Mouse (Mus musculus) MEL (cell line): ENCODE measurements at regions not wholly inside any gene's neighbourhood (a gene's known extent, or its start where the extent isn't known, plus 50 kb on each side); places are given as distances from the start of the nearest gene placed in this dataset.

Experiments used
- DNase-seq: peaks from one replicate; pipeline ENCODE4 v3.0.0; 2011; ENCODE audit warnings: low read depth, low spot score
- H3K27ac ChIP-seq: 2 replicates; pipeline ENCODE4 v1.5.1; 2012; ENCODE audit warnings: low read depth, mild to moderate bottlenecking, control low read depth, low read length, moderate library complexity; ENCODE audit not compliant: control insufficient read depth
- H3K27me3 ChIP-seq, 2 experiments: fragments of 150-350 bp in 1 of 2; sonication (generic) in 1 of 2; 2 replicates each; pipeline ENCODE4 v1.6.1; 2012; ENCODE audit warnings: low read length in 2 of 2, mild to moderate bottlenecking in 2 of 2, improper control_type of control experiment in 1 of 2, moderate library complexity in 1 of 2; ENCODE audit not compliant: insufficient read depth in 2 of 2, control insufficient read depth in 1 of 2
- H3K36me3 ChIP-seq, 2 experiments: 2 replicates each; pipeline ENCODE4 v1.6.1; 2012 to 2014; ENCODE audit warnings: low read length in 2 of 2, improper control_type of control experiment in 1 of 2, inconsistent platforms in 1 of 2, mild to moderate bottlenecking in 1 of 2; ENCODE audit not compliant: insufficient read depth in 2 of 2, control insufficient read depth in 1 of 2
- H3K4me1 ChIP-seq, 2 experiments: fragments of 150-350 bp in 1 of 2; sonication (generic) in 1 of 2; 2 replicates each; pipeline ENCODE4 v1.6.1; 2012; ENCODE audit warnings: low read length in 2 of 2, improper control_type of control experiment in 1 of 2, mild to moderate bottlenecking in 1 of 2; ENCODE audit not compliant: insufficient read depth in 2 of 2, control insufficient read depth in 1 of 2
- H3K4me3 ChIP-seq, 2 experiments: fragments of 150-350 bp in 1 of 2; sonication (generic) in 1 of 2; 2 replicates each; pipeline ENCODE4 v1.5.1; 2012; ENCODE audit warnings: low read depth in 2 of 2, low read length in 2 of 2, mild to moderate bottlenecking in 2 of 2, moderate library complexity in 2 of 2, control low read depth in 1 of 2, improper control_type of control experiment in 1 of 2; ENCODE audit not compliant: control insufficient read depth in 1 of 2, insufficient read depth in 1 of 2
- H3K79me2 ChIP-seq: 2 replicates; pipeline ENCODE4 v1.6.1; 2012; ENCODE audit warnings: mild to moderate bottlenecking, low read length, moderate library complexity; ENCODE audit not compliant: control insufficient read depth, poor library complexity, insufficient read depth
- H3K9ac ChIP-seq: 2 replicates; pipeline ENCODE4 v1.6.1; 2012; ENCODE audit warnings: low read depth, mild to moderate bottlenecking, control low read depth, low read length, moderate library complexity; ENCODE audit not compliant: control insufficient read depth, poor library complexity, severe bottlenecking
- H3K9me3 ChIP-seq: fragments of 150-350 bp; sonication (generic); replicated peaks from 2 replicates; pipeline ENCODE4 v1.6.1; 2012; ENCODE audit warnings: mild to moderate bottlenecking, low read length, improper control_type of control experiment, moderate library complexity; ENCODE audit not compliant: insufficient read depth
- BHLHE40 ChIP-seq: IDR thresholded peaks from 2 replicates; pipeline ENCODE4 v1.6.1; 2012; ENCODE audit warnings: low read depth, mild to moderate bottlenecking, inconsistent platforms, low read length, improper control_type of control experiment, borderline replicate concordance
- CHD1 ChIP-seq: IDR thresholded peaks from 2 replicates; pipeline ENCODE4 v1.6.1; 2012; ENCODE audit warnings: low read depth, mild to moderate bottlenecking, inconsistent platforms, low read length, improper control_type of control experiment
- E2F4 ChIP-seq: IDR thresholded peaks from 2 replicates; pipeline ENCODE4 v1.6.1; 2011; ENCODE audit warnings: low read depth, low read length, improper control_type of control experiment, borderline replicate concordance
- ETS1 ChIP-seq: IDR thresholded peaks from 2 replicates; pipeline ENCODE4 v1.6.1; 2012; ENCODE audit warnings: low read depth, mild to moderate bottlenecking, inconsistent platforms, low read length, improper control_type of control experiment, moderate library complexity
- GABPA ChIP-seq: IDR thresholded peaks from 2 replicates; pipeline ENCODE4 v1.6.1; 2012; ENCODE audit warnings: low read depth, mild to moderate bottlenecking, inconsistent platforms, low read length, improper control_type of control experiment, moderate library complexity
- GATA1 ChIP-seq: IDR thresholded peaks from 2 replicates; pipeline ENCODE4 v1.6.1; 2011; ENCODE audit warnings: low read depth, low read length, improper control_type of control experiment
- HCFC1 ChIP-seq: IDR thresholded peaks from 2 replicates; pipeline ENCODE4 v1.6.1; 2012; ENCODE audit warnings: low read depth, mild to moderate bottlenecking, inconsistent platforms, low read length, improper control_type of control experiment, moderate library complexity
- KAT2A ChIP-seq: conservative IDR thresholded peaks from 2 replicates; pipeline ENCODE4 v1.6.1; 2012; ENCODE audit warnings: low read depth, low read length, improper control_type of control experiment, inconsistent platforms
- MAX ChIP-seq: IDR thresholded peaks from 2 replicates; pipeline ENCODE4 v1.6.1; 2011; ENCODE audit warnings: low read length, improper control_type of control experiment
- NELFE ChIP-seq: IDR thresholded peaks from 2 replicates; pipeline ENCODE4 v1.6.1; 2011; ENCODE audit warnings: low read depth, low read length, improper control_type of control experiment
- POLR2A ChIP-seq, 2 experiments: IDR thresholded peaks; 2 replicates each; pipeline ENCODE4 v1.6.1; 2011 to 2012; ENCODE audit warnings: low read length in 2 of 2, mild to moderate bottlenecking in 2 of 2, control low read depth in 1 of 2, improper control_type of control experiment in 1 of 2, low read depth in 1 of 2, moderate library complexity in 1 of 2; ENCODE audit not compliant: control insufficient read depth in 1 of 2, insufficient read depth in 1 of 2, poor library complexity in 1 of 2
- POLR2AphosphoS5 ChIP-seq: IDR thresholded peaks from 2 replicates; pipeline ENCODE4 v1.6.1; 2012; ENCODE audit warnings: low read depth, borderline replicate concordance, mild to moderate bottlenecking, inconsistent platforms, low read length, moderate library complexity, mixed read lengths
- RCOR1 ChIP-seq: IDR thresholded peaks from 2 replicates; pipeline ENCODE4 v1.6.1; 2012; ENCODE audit warnings: low read depth, mild to moderate bottlenecking, inconsistent platforms, low read length, improper control_type of control experiment
- SMC3 ChIP-seq: IDR thresholded peaks from 2 replicates; pipeline ENCODE4 v1.6.1; 2011; ENCODE audit warnings: low read depth, low read length, improper control_type of control experiment
- TAL1 ChIP-seq: IDR thresholded peaks from 2 replicates; pipeline ENCODE4 v1.6.1; 2012; ENCODE audit warnings: mild to moderate bottlenecking, inconsistent platforms, low read length, moderate library complexity, mixed read lengths
- TCF12 ChIP-seq: IDR thresholded peaks from 2 replicates; pipeline ENCODE4 v1.6.1; 2014; ENCODE audit warnings: low read depth, mild to moderate bottlenecking, inconsistent platforms, low read length, improper control_type of control experiment, moderate library complexity
- USF2 ChIP-seq, 2 experiments: IDR thresholded peaks; 2 replicates each; pipeline ENCODE4 v1.6.1; 2011 to 2012; ENCODE audit warnings: improper control_type of control experiment in 2 of 2, low read length in 2 of 2, borderline replicate concordance in 1 of 2, inconsistent platforms in 1 of 2, low read depth in 1 of 2, mild to moderate bottlenecking in 1 of 2; ENCODE audit not compliant: insufficient read depth in 1 of 2
- ZKSCAN1 ChIP-seq: IDR thresholded peaks from 2 replicates; pipeline ENCODE4 v1.6.1; 2012; ENCODE audit warnings: low read depth, mild to moderate bottlenecking, inconsistent platforms, low read length, improper control_type of control experiment, moderate library complexity

DNA sequence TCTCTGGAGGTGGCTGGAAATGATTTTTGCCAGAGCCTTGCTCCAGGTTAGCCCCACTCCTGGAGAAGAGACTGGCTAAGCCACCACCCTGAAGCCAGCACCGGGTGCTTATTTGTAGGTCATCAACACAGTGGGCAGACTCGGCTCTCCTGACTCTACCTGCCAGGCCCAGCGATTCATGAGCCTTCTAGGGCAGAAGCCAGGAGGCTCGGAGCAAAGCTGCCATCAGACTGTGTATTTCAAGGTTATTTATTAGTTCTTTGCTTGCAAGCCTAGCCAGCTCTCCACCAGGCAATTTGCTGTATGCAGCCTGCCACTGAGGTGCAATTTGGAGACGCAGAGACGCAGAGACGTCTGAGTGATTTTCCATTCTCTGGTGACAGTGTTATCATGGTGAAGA, 255.4 kb downstream of the Abcc12 start:
- Histone ChIP-seq H3K9ac (no peak overlapping the region), H3K27me3 (no peaks in the 10 kb centered on the region), H3K9me3 (no peaks in the 10 kb centered on the region), H3K27ac (no peak overlapping the region), H3K79me2 (no peaks in the 10 kb centered on the region)
- DNase-seq = no peak
- TF ChIP-seq TCF12 (no peak), SMC3 (no peak), MAX (no peak)
- TF ChIP-seq, all 39 proteins: peak for 0
- Histone ChIP-seq H3K4me3 (no peak overlapping the region), H3K4me1 (no peaks in the 10 kb centered on the region), H3K36me3 (no peaks in the 10 kb centered on the region)

DNA sequence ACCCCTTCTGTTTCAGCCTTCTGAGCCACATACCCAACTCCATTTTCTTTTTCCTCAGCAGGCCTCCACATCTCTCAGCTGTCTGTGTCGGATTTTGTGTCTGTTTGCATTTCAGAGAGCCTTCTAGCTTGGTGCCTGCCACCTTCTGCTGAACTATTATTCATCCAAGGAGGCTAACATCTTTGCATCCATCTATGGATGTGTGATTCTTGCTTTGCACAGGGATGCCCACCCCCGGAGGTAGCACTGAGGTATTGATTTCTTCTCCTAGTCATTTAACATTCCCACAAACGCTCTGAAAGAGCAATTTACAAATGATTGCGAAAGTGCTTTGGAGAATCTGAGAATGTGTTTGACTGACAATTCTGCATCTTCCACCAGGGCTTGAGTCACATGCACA, 255.9 kb downstream of the Abcc12 start:
- H3K36me3 ChIP-seq = no peaks in the 10 kb centered on the region
- H3K9ac ChIP-seq = no peak overlapping the region
- no peaks in the 10 kb centered on the region for H3K27me3 ChIP-seq
- no peaks in the 10 kb centered on the region for H3K79me2 ChIP-seq
- H3K27ac ChIP-seq = no peak overlapping the region
- H3K4me3 ChIP-seq = no peak overlapping the region
- no peaks in the 10 kb centered on the region for H3K4me1 ChIP-seq
- no peak for TF ChIP-seq NELFE
- no peak for TF ChIP-seq ETS1
- TF ChIP-seq ZKSCAN1 = no peak
- no peak for TF ChIP-seq BHLHE40
- TF ChIP-seq E2F4 = no peak
- no peak for TF ChIP-seq POLR2AphosphoS5
- TF ChIP-seq HCFC1 = no peak
- TF ChIP-seq CHD1 = no peak
- TF ChIP-seq MAX = no peak
- TF ChIP-seq USF2 (IDR thresholded peaks at IDR 0.05; ENCODE audit: borderline replicate concordance in 1 of 2, insufficient read depth in 1 of 2, low read depth in 1 of 2, low read length in 2 of 2) = no peak
- no peak for TF ChIP-seq POLR2A (IDR thresholded peaks at IDR 0.05; ENCODE audit: control insufficient read depth in 1 of 2, insufficient read depth in 1 of 2, low read depth in 1 of 2, low read length in 2 of 2, poor library complexity in 1 of 2)
- no peak for TF ChIP-seq GABPA
- TF ChIP-seq TAL1 = no peak
- TF ChIP-seq RCOR1 = no peak
- no peak for TF ChIP-seq KAT2A
- no peak for TF ChIP-seq GATA1
- TF ChIP-seq, all 39 proteins: peak for 0
- H3K9me3 ChIP-seq = no peaks in the 10 kb centered on the region
- DNase-seq = no peak
